Mouse (Mus musculus) heart, embryonic 16.5 days (tissue): ENCODE measurements around the gene Agpat4. TPM values are rescaled to one million over a fixed set of nuclear protein-coding genes. Genes with fewer than 3 reads are reported as not detected.

ENCODE experiments used
- ATAC-seq: fragments of 200-750 bp; cut with Nextera tagmentation; replicated peaks from 2 replicates; pipeline ENCODE4 v1.8.0; 2017; ENCODE audit warnings: moderate number of reproducible peaks; ENCODE audit not compliant: insufficient read depth, low FRiP score; ENCODE audit errors: extremely low read depth
- H3K27ac ChIP-seq: fragments of 300-500 bp; sonication (generic); 2 replicates; pipeline ENCODE4 v1.5.1; 2014; ENCODE audit warnings: mild to moderate bottlenecking, low read length, control low read depth, moderate library complexity
- H3K27me3 ChIP-seq: fragments of 300-500 bp; sonication (generic); 2 replicates; pipeline ENCODE4 v1.6.1; 2014; ENCODE audit warnings: low read length, mixed read lengths; ENCODE audit not compliant: control insufficient read depth, insufficient read depth
- H3K36me3 ChIP-seq: fragments of 300-500 bp; sonication (generic); 2 replicates; pipeline ENCODE4 v1.6.1; 2014; ENCODE audit not compliant: control insufficient read depth, insufficient read depth
- H3K4me1 ChIP-seq: fragments of 300-500 bp; sonication (generic); 2 replicates; pipeline ENCODE4 v1.6.1; 2014; ENCODE audit warnings: low read length, mixed read lengths; ENCODE audit not compliant: control insufficient read depth, insufficient read depth
- H3K4me2 ChIP-seq: fragments of 300-500 bp; sonication (generic); 2 replicates; pipeline ENCODE4 v1.6.1; 2014; ENCODE audit warnings: low read depth, mild to moderate bottlenecking, control low read depth, low read length
- H3K4me3 ChIP-seq: fragments of 300-500 bp; sonication (generic); 2 replicates; pipeline ENCODE4 v1.5.1; 2014; ENCODE audit warnings: mild to moderate bottlenecking, control low read depth, low read length
- H3K9ac ChIP-seq: fragments of 300-500 bp; sonication (generic); 2 replicates; pipeline ENCODE4 v1.6.1; 2014; ENCODE audit warnings: low read length, control low read depth
- H3K9me3 ChIP-seq: fragments of 300-500 bp; sonication (generic); replicated peaks from 2 replicates; pipeline ENCODE4 v1.6.1; 2016; ENCODE audit warnings: low read length; ENCODE audit not compliant: control insufficient read depth
- WGBS: fragments of 180-500 bp; shearing (Covaris S2); extraction: QIAGEN DNeasy Blood & Tissue Kit; methylation state at CpG from one replicate; pipeline ENCODE4 v1.1.7; 2014; 5-methylcytosine and 5-hydroxymethylcytosine counted together
- polyA plus RNA-seq: library from polyadenylated mRNA; unstranded; fragments of >200 nt; fragmentation: Nextera tagmentation; extraction: Ambion mirVana; gene quantifications from 2 replicates; pipeline ENCODE4 v1.2.1, GENCODE M21; 2015

Agpat4 gene
- polyA plus RNA-seq, 1 experiment from 2014 or later: 15.3 TPM

GRCm38 (mm10) chr17:12169326-12169836 lies 50.9 kb downstream of the Agpat4 start:
- Histone ChIP-seq H3K4me3 (no peak overlapping the region), H3K4me1 (peaks cover 26% of the 10 kb centered on the region), H3K27ac (no peak overlapping the region), H3K27me3 (no peaks in the 10 kb centered on the region), H3K4me2 (no peak overlapping the region), H3K36me3 (no peaks in the 10 kb centered on the region), H3K9ac (no peak overlapping the region), H3K9me3 (no peaks in the 10 kb centered on the region)
- ATAC-seq: no peak
- 58% methylated on average over 12 of the region's 12 CpGs for WGBS

GRCm38 (mm10) chr17:12170791-12171497 lies 52.4 kb downstream of the Agpat4 start:
- Histone ChIP-seq H3K27ac (no peak overlapping the region), H3K36me3 (no peaks in the 10 kb centered on the region), H3K4me2 (no peak overlapping the region), H3K4me3 (no peak overlapping the region), H3K27me3 (no peaks in the 10 kb centered on the region), H3K4me1 (peaks cover 26% of the 10 kb centered on the region), H3K9me3 (no peaks in the 10 kb centered on the region), H3K9ac (no peak overlapping the region)
- WGBS: 44% methylated on average over 7 of the region's 7 CpGs
- peak; percentile 65; the same call in 1 of the 2 replicates for ATAC-seq

GRCm38 (mm10) chr17:12171666-12172065 lies 53.2 kb downstream of the Agpat4 start:
- Histone ChIP-seq H3K4me1 (peaks cover 26% of the 10 kb centered on the region), H3K4me2 (no peak overlapping the region), H3K27ac (no peak overlapping the region), H3K9ac (no peak overlapping the region), H3K36me3 (no peaks in the 10 kb centered on the region), H3K9me3 (no peaks in the 10 kb centered on the region), H3K27me3 (no peaks in the 10 kb centered on the region), H3K4me3 (no peak overlapping the region)
- WGBS: 66% methylated on average over 2 of the region's 2 CpGs
- ATAC-seq: no peak

GRCm38 (mm10) chr17:12174221-12174620 lies 55.7 kb downstream of the Agpat4 start:
- peaks cover 3% of the 10 kb centered on the region; the same call in 1 of the 2 replicates for H3K36me3 ChIP-seq
- no peak overlapping the region for H3K9ac ChIP-seq
- no peak overlapping the region for H3K4me2 ChIP-seq
- no peak overlapping the region for H3K4me3 ChIP-seq
- peaks cover 13% of the 10 kb centered on the region for H3K4me1 ChIP-seq
- H3K9me3 ChIP-seq: no peaks in the 10 kb centered on the region; the same call in 1 of the 2 replicates
- no peaks in the 10 kb centered on the region for H3K27me3 ChIP-seq
- no peak for ATAC-seq
- WGBS: 91% methylated on average over 5 of the region's 5 CpGs
- no peak overlapping the region for H3K27ac ChIP-seq

GRCm38 (mm10) chr17:12174896-12175295 lies 56.4 kb downstream of the Agpat4 start:
- no peak for ATAC-seq
- Histone ChIP-seq H3K36me3 (peaks cover 3% of the 10 kb centered on the region; the same call in 1 of the 2 replicates), H3K9me3 (no peaks in the 10 kb centered on the region; the same call in 1 of the 2 replicates), H3K9ac (no peak overlapping the region), H3K4me1 (peaks cover 10% of the 10 kb centered on the region; the same call in 1 of the 2 replicates), H3K27me3 (no peaks in the 10 kb centered on the region), H3K4me2 (no peak overlapping the region), H3K4me3 (no peak overlapping the region), H3K27ac (no peak overlapping the region)
- WGBS: 85% methylated on average over 7 of the region's 7 CpGs

- 67% methylated on average over 4 of the region's 4 CpGs for WGBS
Measured at GRCm38 (mm10) chr17:12175626-12176025, 57.1 kb downstream of the Agpat4 start.

GRCm38 (mm10) chr17:12179339-12179738 lies 60.8 kb downstream of the Agpat4 start:
- WGBS: 79% methylated on average over 7 of the region's 7 CpGs
- ATAC-seq: no peak
- H3K9ac ChIP-seq: no peak overlapping the region
- H3K4me3 ChIP-seq: no peak overlapping the region
- no peak overlapping the region for H3K4me2 ChIP-seq
- no peaks in the 10 kb centered on the region; the same call in 1 of the 2 replicates for H3K9me3 ChIP-seq
- H3K27ac ChIP-seq: no peak overlapping the region
- H3K36me3 ChIP-seq: peaks cover 3% of the 10 kb centered on the region; the same call in 1 of the 2 replicates
- no peaks in the 10 kb centered on the region for H3K27me3 ChIP-seq
- peaks cover 3% of the 10 kb centered on the region; the same call in 1 of the 2 replicates for H3K4me1 ChIP-seq

More at GRCm38 (mm10) chr17:12175626-12176025, 57.1 kb downstream of the Agpat4 start:
- H3K9ac ChIP-seq: no peak overlapping the region
- H3K36me3 ChIP-seq: peaks cover 3% of the 10 kb centered on the region; the same call in 1 of the 2 replicates
- H3K4me3 ChIP-seq: no peak overlapping the region
- H3K9me3 ChIP-seq: no peaks in the 10 kb centered on the region; the same call in 1 of the 2 replicates
- ATAC-seq: no peak
- peaks cover 4% of the 10 kb centered on the region; the same call in 1 of the 2 replicates for H3K4me1 ChIP-seq
- no peak overlapping the region for H3K4me2 ChIP-seq
- no peak overlapping the region for H3K27ac ChIP-seq
- no peaks in the 10 kb centered on the region for H3K27me3 ChIP-seq

GRCm38 (mm10) chr17:12179766-12180165 lies 61.3 kb downstream of the Agpat4 start:
- Histone ChIP-seq H3K9ac (no peak overlapping the region), H3K36me3 (peaks cover 3% of the 10 kb centered on the region; the same call in 1 of the 2 replicates), H3K4me2 (no peak overlapping the region), H3K27ac (no peak overlapping the region), H3K9me3 (no peaks in the 10 kb centered on the region; the same call in 1 of the 2 replicates), H3K27me3 (no peaks in the 10 kb centered on the region), H3K4me1 (peaks cover 3% of the 10 kb centered on the region; the same call in 1 of the 2 replicates), H3K4me3 (no peak overlapping the region)
- 68% methylated on average over 2 of the region's 2 CpGs for WGBS
- no peak for ATAC-seq
